Comparison of ENCODE assay signal across 8 mouse cellular contexts in genomic region chr12:117533176-117534086, GRCm38 (mm10). TPM values are rescaled to one million over a fixed set of nuclear protein-coding genes. Genes with fewer than 3 reads are reported as not detected.
A peak's percentile ranks its signal among the peaks of the same experiment; 100 is the strongest.
DNase-seq lines count a peak whose midpoint lies in the region; ATAC-seq and TF ChIP-seq lines count a peak whose summit lies in the region.

No protein-coding gene starts in this region.

- TF ChIP-seq CTCF in left cerebral cortex, adult 2 months (IDR thresholded peaks at IDR 0.05), result no peak; the same call in 1 of the 2 replicates

- peak overlapping the region; percentile 69 for H3K9ac ChIP-seq in kidney, embryonic 14.5 days (ENCODE audit: low read depth, low read length)
- H3K9ac ChIP-seq in liver, embryonic 16.5 days (ENCODE audit: low read depth, low read length), result no peak overlapping the region; the same call in 1 of the 2 replicates

- H3K27me3 ChIP-seq in kidney, embryonic 14.5 days (ENCODE audit: control insufficient read depth, insufficient read depth, low read length), result peaks cover 29% of the 10 kb centered on the region
- H3K27me3 ChIP-seq in liver, embryonic 16.5 days (ENCODE audit: control insufficient read depth, insufficient read depth, low read depth, low read length), result peaks cover 47% of the 10 kb centered on the region

- H3K36me3 ChIP-seq in kidney, embryonic 14.5 days (ENCODE audit: control insufficient read depth, insufficient read depth, low read length), result no peaks in the 10 kb centered on the region
- H3K36me3 ChIP-seq in liver, embryonic 16.5 days (ENCODE audit: control insufficient read depth, insufficient read depth), result no peaks in the 10 kb centered on the region

- H3K9me3 ChIP-seq in kidney, embryonic 14.5 days (ENCODE audit: control insufficient read depth, low read length), result no peaks in the 10 kb centered on the region
- H3K9me3 ChIP-seq in liver, embryonic 16.5 days (replicated peaks; ENCODE audit: control insufficient read depth, low read length), result no peaks in the 10 kb centered on the region

- DNase-seq in left cerebral cortex, adult 2 months (ENCODE audit: extremely low spot score in 1 of 2, low spot score in 2 of 2), result peak; percentile 55 to 68
- DNase-seq in left cerebral cortex, adult 11 months (ENCODE audit: low spot score), result no peak
- DNase-seq in cerebellum, postnatal 10 days, result peak; percentile 52 to 69
- peak; percentile 7 to 25 for DNase-seq in heart, adult 9 months (ENCODE audit: low spot score in 2 of 2)
- DNase-seq in urinary bladder, postnatal 36 days (ENCODE audit: low spot score in 2 of 2), result peak; percentile 41 to 56

- peak; percentile 93 for ATAC-seq in kidney, embryonic 14.5 days (ENCODE audit: low FRiP score, low TSS enrichment)
- peak; percentile 70 for ATAC-seq in liver, embryonic 16.5 days (ENCODE audit: low read depth)
- 0 out of 2 replicates have a peak, but pooled peaks have one; percentile 17 for ATAC-seq in neutrophil, adult 5-6 weeks (ENCODE audit: extremely low read depth, insufficient number of reproducible peaks, low FRiP score, poor library complexity, severe bottlenecking)

- peak overlapping the region; percentile 73 for H3K4me3 ChIP-seq in left cerebral cortex, adult 2 months
- H3K4me3 ChIP-seq in kidney, embryonic 14.5 days (ENCODE audit: low read length), result peak overlapping the region; percentile 64
- H3K4me3 ChIP-seq in liver, embryonic 16.5 days (ENCODE audit: low read depth, low read length), result peak overlapping the region; percentile 56

- no peaks in the 10 kb centered on the region for H3K4me1 ChIP-seq in kidney, embryonic 14.5 days (ENCODE audit: control insufficient read depth, insufficient read depth, low read length)
- H3K4me1 ChIP-seq in liver, embryonic 16.5 days (ENCODE audit: control insufficient read depth, low read depth, low read length), result peaks cover 4% of the 10 kb centered on the region; the same call in 1 of the 2 replicates

- intact Hi-C loops in left cerebral cortex, adult 2 months (cut with DNase I), result loop anchor here (2.0 to 5.0 kb wide), 4 partner anchors 34 to 105 kb away; no protein-coding TSS in a partner anchor

- 3% methylated on average over 61 of the region's 64 CpGs for WGBS in kidney, embryonic 14.5 days
- WGBS in liver, embryonic 16.5 days (ENCODE audit: insufficient replicate concordance), result 4% methylated on average over 59 of the region's 64 CpGs

- peak overlapping the region; percentile 98 for H3K4me2 ChIP-seq in kidney, embryonic 14.5 days (replicated peaks; ENCODE audit: low read depth, low read length)
- H3K4me2 ChIP-seq in liver, embryonic 16.5 days (ENCODE audit: low read depth, low read length), result peak overlapping the region; percentile 65

- H3K27ac ChIP-seq in left cerebral cortex, adult 2 months, result peak overlapping the region; percentile 93
- peak overlapping the region; percentile 62; the same call in 1 of the 2 replicates for H3K27ac ChIP-seq in kidney, embryonic 14.5 days (ENCODE audit: low read depth, low read length)
- no peak overlapping the region for H3K27ac ChIP-seq in liver, embryonic 16.5 days (ENCODE audit: low read length)

RNA-seq across cellular contexts. Expression of gene Rapgef5, which starts 17.2 kb away (rescaled TPM):
- 100 to 1,000 TPM; 149 to 189 TPM for total RNA-seq in left cerebral cortex, adult 2 months (2021)
- polyA plus RNA-seq in kidney, embryonic 14.5 days (2014; fragmentation: Nextera tagmentation; extraction: Ambion mirVana), result 8.8 and 17.9 TPM in 2 replicates
- polyA plus RNA-seq in liver, embryonic 16.5 days (2015; fragmentation: Nextera tagmentation; extraction: Ambion mirVana), result 1.4 and 2.2 TPM in 2 replicates
- total RNA-seq in neutrophil, adult 5-6 weeks (2017), result 8.1 and 13.7 TPM in 2 replicates

Comparison
In these comparisons a context has a peak if more than half of its experiments do, and no peak if none do; other contexts are left out.
1. ATAC-seq: peak in every context shown above with its lines; median percentile 93 in kidney, embryonic 14.5 days; 70 in liver, embryonic 16.5 days; 17 in neutrophil, adult 5-6 weeks.
2. RNA of gene Rapgef5, which starts 17.2 kb away (total RNA-seq): 149 to 189 TPM in left cerebral cortex, adult 2 months; 8.1 to 13.7 TPM in neutrophil, adult 5-6 weeks; every median in the first group is over 10 times any median in the second.
3. Peak in every context shown above with its lines, with median percentiles within 50 percentile points of each other: H3K4me3 ChIP-seq.